Mouse (Mus musculus): ENCODE data around the gene Mrps16. TPM values are rescaled to one million over a fixed set of nuclear protein-coding genes. Genes with fewer than 3 reads are reported as not detected.

Mrps16 gene
- total and polyA plus RNA-seq, 2 experiments from 2014 or later = 26.2 to 59.9 TPM

- TF ChIP-seq CTCF (IDR thresholded peaks at IDR 0.05; ENCODE audit: low read depth) = no peak
- Histone ChIP-seq H3K4me3 (ENCODE audit: low read depth, low read length) (no peak overlapping the region), H3K27ac (ENCODE audit: low read depth, low read length) (no peak overlapping the region), H3K4me2 (ENCODE audit: low read depth) (no peak overlapping the region), H3K4me1 (ENCODE audit: insufficient read depth) (no peaks in the 10 kb centered on the region), H3K27me3 (ENCODE audit: insufficient read depth, low read length) (no peaks in the 10 kb centered on the region), H3K9ac (no peak overlapping the region), H3K36me3 (ENCODE audit: insufficient read depth) (no peaks in the 10 kb centered on the region), H3K9me3 (ENCODE audit: low read length) (no peaks in the 10 kb centered on the region)
- WGBS = 88% methylated on average over 6 of the region's 6 CpGs
- no peak for ATAC-seq
- DNase-seq = no peak
Measured at GRCm38 (mm10) chr14:20423046-20423445, 29.6 kb upstream of the Mrps16 start.

- Histone ChIP-seq H3K4me2 (ENCODE audit: low read depth) (no peak overlapping the region), H3K36me3 (ENCODE audit: insufficient read depth) (no peaks in the 10 kb centered on the region), H3K27me3 (ENCODE audit: insufficient read depth, low read length) (no peaks in the 10 kb centered on the region), H3K9me3 (ENCODE audit: low read length) (no peaks in the 10 kb centered on the region), H3K27ac (ENCODE audit: low read depth, low read length) (no peak overlapping the region), H3K4me1 (ENCODE audit: insufficient read depth) (no peaks in the 10 kb centered on the region), H3K9ac (no peak overlapping the region), H3K4me3 (ENCODE audit: low read depth, low read length) (no peak overlapping the region)
- 71% methylated on average over 7 of the region's 7 CpGs for WGBS
- no peak for TF ChIP-seq CTCF (IDR thresholded peaks at IDR 0.05; ENCODE audit: low read depth)
- DNase-seq (no peak), ATAC-seq (no peak)
Measured at GRCm38 (mm10) chr14:20422257-20422656, 28.8 kb upstream of the Mrps16 start.

- Histone ChIP-seq H3K27me3 (ENCODE audit: insufficient read depth, low read length) (no peaks in the 10 kb centered on the region), H3K36me3 (ENCODE audit: insufficient read depth) (no peaks in the 10 kb centered on the region), H3K9ac (no peak overlapping the region), H3K4me3 (ENCODE audit: low read depth, low read length) (no peak overlapping the region), H3K27ac (ENCODE audit: low read depth, low read length) (no peak overlapping the region), H3K4me1 (ENCODE audit: insufficient read depth) (no peaks in the 10 kb centered on the region), H3K9me3 (ENCODE audit: low read length) (no peaks in the 10 kb centered on the region), H3K4me2 (ENCODE audit: low read depth) (no peak overlapping the region)
- WGBS = 48% methylated on average over 1 of the region's 1 CpGs
- ATAC-seq = no peak
- peak; percentile 11 for DNase-seq
- TF ChIP-seq CTCF (IDR thresholded peaks at IDR 0.05; ENCODE audit: low read depth) = peak; percentile 51
Measured at GRCm38 (mm10) chr14:20400071-20400470, 6.6 kb upstream of the Mrps16 start.

GRCm38 (mm10) chr14:20398864-20399263, 5.4 kb upstream of the Mrps16 start:
- WGBS = 43% methylated on average over 4 of the region's 4 CpGs
- no peak for DNase-seq
- no peak; the same call in 1 of the 2 replicates for TF ChIP-seq CTCF (IDR thresholded peaks at IDR 0.05; ENCODE audit: low read depth)

GRCm38 (mm10) chr14:20397220-20397619, 3.8 kb upstream of the Mrps16 start:
- Histone ChIP-seq H3K9me3 (ENCODE audit: low read length) (no peaks in the 10 kb centered on the region), H3K4me2 (ENCODE audit: low read depth) (no peak overlapping the region), H3K4me3 (ENCODE audit: low read depth, low read length) (no peak overlapping the region), H3K9ac (no peak overlapping the region), H3K27me3 (ENCODE audit: insufficient read depth, low read length) (no peaks in the 10 kb centered on the region), H3K27ac (ENCODE audit: low read depth, low read length) (no peak overlapping the region), H3K36me3 (ENCODE audit: insufficient read depth) (no peaks in the 10 kb centered on the region), H3K4me1 (ENCODE audit: insufficient read depth) (no peaks in the 10 kb centered on the region; the same call in 1 of the 2 replicates)
- ATAC-seq (no peak), DNase-seq (no peak)
- TF ChIP-seq CTCF (IDR thresholded peaks at IDR 0.05; ENCODE audit: low read depth) = no peak
- WGBS = 68% methylated on average over 9 of the region's 9 CpGs

More at GRCm38 (mm10) chr14:20398864-20399263, 5.4 kb upstream of the Mrps16 start:
- Histone ChIP-seq H3K36me3 (ENCODE audit: insufficient read depth) (no peaks in the 10 kb centered on the region), H3K4me1 (ENCODE audit: insufficient read depth) (no peaks in the 10 kb centered on the region; the same call in 1 of the 2 replicates), H3K27ac (ENCODE audit: low read depth, low read length) (no peak overlapping the region), H3K9ac (no peak overlapping the region), H3K9me3 (ENCODE audit: low read length) (no peaks in the 10 kb centered on the region), H3K4me2 (ENCODE audit: low read depth) (no peak overlapping the region), H3K4me3 (ENCODE audit: low read depth, low read length) (no peak overlapping the region), H3K27me3 (ENCODE audit: insufficient read depth, low read length) (no peaks in the 10 kb centered on the region)
- ATAC-seq = no peak

GRCm38 (mm10) chr14:20392326-20392725, 1.1 kb downstream of the Mrps16 start:
- ATAC-seq = no peak

GRCm38 (mm10) chr14:20389446-20390079, 3.9 kb downstream of the Mrps16 start:
- TF ChIP-seq CTCF (IDR thresholded peaks at IDR 0.05; ENCODE audit: low read depth) = no peak
- Histone ChIP-seq H3K27me3 (ENCODE audit: insufficient read depth, low read length) (no peaks in the 10 kb centered on the region), H3K4me1 (ENCODE audit: insufficient read depth) (peaks cover 7% of the 10 kb centered on the region; the same call in 1 of the 2 replicates), H3K9me3 (ENCODE audit: low read length) (no peaks in the 10 kb centered on the region), H3K4me3 (ENCODE audit: low read depth, low read length) (peak overlapping the region; percentile 81; the same call in 1 of the 2 replicates), H3K27ac (ENCODE audit: low read depth, low read length) (no peak overlapping the region), H3K4me2 (ENCODE audit: low read depth) (peak overlapping the region; percentile 69), H3K9ac (peak overlapping the region; percentile 63; the same call in 1 of the 2 replicates), H3K36me3 (ENCODE audit: insufficient read depth) (peaks cover 22% of the 10 kb centered on the region)
- WGBS = 91% methylated on average over 8 of the region's 8 CpGs
- ATAC-seq (no peak), DNase-seq (no peak)

More at GRCm38 (mm10) chr14:20392326-20392725, 1.1 kb downstream of the Mrps16 start:
- DNase-seq = no peak
- Histone ChIP-seq H3K9me3 (ENCODE audit: low read length) (no peaks in the 10 kb centered on the region), H3K4me3 (ENCODE audit: low read depth, low read length) (no peak overlapping the region), H3K36me3 (ENCODE audit: insufficient read depth) (peaks cover 11% of the 10 kb centered on the region), H3K4me1 (ENCODE audit: insufficient read depth) (peaks cover 7% of the 10 kb centered on the region; the same call in 1 of the 2 replicates), H3K9ac (no peak overlapping the region), H3K27ac (ENCODE audit: low read depth, low read length) (no peak overlapping the region), H3K4me2 (ENCODE audit: low read depth) (no peak overlapping the region), H3K27me3 (ENCODE audit: insufficient read depth, low read length) (no peaks in the 10 kb centered on the region)
- no peak for TF ChIP-seq CTCF (IDR thresholded peaks at IDR 0.05; ENCODE audit: low read depth)
- WGBS = 91% methylated on average over 3 of the region's 4 CpGs
